Mouse (Mus musculus): ENCODE measurements at regions not wholly inside any gene's neighbourhood (a gene's known extent, or its start where the extent isn't known, plus 50 kb on each side); places are given as distances from the start of the nearest gene placed in this dataset.
"Not testable (repeated sequence)": the region's sequence is repeated elsewhere in the genome, so short reads cannot be mapped to it uniquely, and the experiment has no call there.

GRCm38 (mm10) chr2:166516261-166516660, 197.4 kb downstream of the Prex1 start:
- WGBS, result 88% methylated on average over 1 of the region's 1 CpGs
- no peak overlapping the region for H3K27ac ChIP-seq (ENCODE audit: insufficient read depth, low read depth, low read length)
- H3K4me1 ChIP-seq (ENCODE audit: control insufficient read depth, insufficient read depth, low read length), result peaks cover 16% of the 10 kb centered on the region
- no peak overlapping the region for H3K4me3 ChIP-seq (ENCODE audit: insufficient read depth, low read depth, low read length)
- TF ChIP-seq POLR2A (IDR thresholded peaks at IDR 0.05; ENCODE audit: insufficient read depth, low read depth, low read length) (no peak), CTCF (IDR thresholded peaks at IDR 0.05; ENCODE audit: insufficient read depth, low read depth, low read length) (no peak)

GRCm38 (mm10) chr2:166514664-166515063, 199.0 kb downstream of the Prex1 start:
- 76% methylated on average over 8 of the region's 8 CpGs for WGBS
- TF ChIP-seq POLR2A (IDR thresholded peaks at IDR 0.05; ENCODE audit: insufficient read depth, low read depth, low read length), result no peak
- no peak for TF ChIP-seq CTCF (IDR thresholded peaks at IDR 0.05; ENCODE audit: insufficient read depth, low read depth, low read length)
- H3K4me1 ChIP-seq (ENCODE audit: control insufficient read depth, insufficient read depth, low read length), result peaks cover 16% of the 10 kb centered on the region
- H3K27ac ChIP-seq (ENCODE audit: insufficient read depth, low read depth, low read length), result no peak overlapping the region
- no peak overlapping the region for H3K4me3 ChIP-seq (ENCODE audit: insufficient read depth, low read depth, low read length)

- H3K4me1 ChIP-seq (ENCODE audit: control insufficient read depth, insufficient read depth, low read length), result peaks cover 7% of the 10 kb centered on the region
- 86% methylated on average over 8 of the region's 8 CpGs for WGBS
- TF ChIP-seq CTCF (IDR thresholded peaks at IDR 0.05; ENCODE audit: insufficient read depth, low read depth, low read length) (no peak), POLR2A (IDR thresholded peaks at IDR 0.05; ENCODE audit: insufficient read depth, low read depth, low read length) (no peak)
- no peak overlapping the region for H3K4me3 ChIP-seq (ENCODE audit: insufficient read depth, low read depth, low read length)
- H3K27ac ChIP-seq (ENCODE audit: insufficient read depth, low read depth, low read length), result no peak overlapping the region
Observed at GRCm38 (mm10) chr2:166512488-166512887, 201.1 kb downstream of the Prex1 start.

GRCm38 (mm10) chr2:166511477-166511876, 202.2 kb downstream of the Prex1 start:
- not testable (repeated sequence) for H3K27ac ChIP-seq (ENCODE audit: insufficient read depth, low read depth, low read length); H3K4me1 ChIP-seq (ENCODE audit: control insufficient read depth, insufficient read depth, low read length); H3K4me3 ChIP-seq (ENCODE audit: insufficient read depth, low read depth, low read length)
- WGBS, result 92% methylated on average over 3 of the region's 3 CpGs

- H3K4me3 ChIP-seq (ENCODE audit: insufficient read depth, low read depth, low read length), result no peak overlapping the region
- H3K27ac ChIP-seq (ENCODE audit: insufficient read depth, low read depth, low read length), result no peak overlapping the region
- 0 out of 2 replicates have a peak, but pooled peaks cover 4% of the 10 kb centered on the region for H3K4me1 ChIP-seq (ENCODE audit: control insufficient read depth, insufficient read depth, low read length)
- no peak for TF ChIP-seq CTCF (IDR thresholded peaks at IDR 0.05; ENCODE audit: insufficient read depth, low read depth, low read length)
- WGBS, result 91% methylated on average over 4 of the region's 4 CpGs
Observed at GRCm38 (mm10) chr2:166510776-166511175, 202.9 kb downstream of the Prex1 start.

- Histone ChIP-seq H3K27ac (ENCODE audit: insufficient read depth, low read depth, low read length) (no peak overlapping the region), H3K4me3 (ENCODE audit: insufficient read depth, low read depth, low read length) (no peak overlapping the region), H3K4me1 (ENCODE audit: control insufficient read depth, insufficient read depth, low read length) (0 out of 2 replicates have a peak, but pooled peaks cover 3% of the 10 kb centered on the region)
- WGBS, result 86% methylated on average over 10 of the region's 10 CpGs
- TF ChIP-seq POLR2A (IDR thresholded peaks at IDR 0.05; ENCODE audit: insufficient read depth, low read depth, low read length) (no peak), CTCF (IDR thresholded peaks at IDR 0.05; ENCODE audit: insufficient read depth, low read depth, low read length) (no peak)
Observed at GRCm38 (mm10) chr2:166509591-166509990, 204.0 kb downstream of the Prex1 start.

- 79% methylated on average over 8 of the region's 8 CpGs for WGBS
- Histone ChIP-seq H3K4me1 (ENCODE audit: control insufficient read depth, insufficient read depth, low read length) (0 out of 2 replicates have a peak, but pooled peaks cover 2% of the 10 kb centered on the region), H3K4me3 (ENCODE audit: insufficient read depth, low read depth, low read length) (no peak overlapping the region), H3K27ac (ENCODE audit: insufficient read depth, low read depth, low read length) (no peak overlapping the region)
- TF ChIP-seq POLR2A (IDR thresholded peaks at IDR 0.05; ENCODE audit: insufficient read depth, low read depth, low read length) (no peak), CTCF (IDR thresholded peaks at IDR 0.05; ENCODE audit: insufficient read depth, low read depth, low read length) (no peak)
Observed at GRCm38 (mm10) chr2:166508656-166509420, 204.8 kb downstream of the Prex1 start.

GRCm38 (mm10) chr2:166505309-166505708, 208.3 kb downstream of the Prex1 start:
- WGBS, result 77% methylated on average over 9 of the region's 9 CpGs
- TF ChIP-seq CTCF (IDR thresholded peaks at IDR 0.05; ENCODE audit: insufficient read depth, low read depth, low read length) (no peak), POLR2A (IDR thresholded peaks at IDR 0.05; ENCODE audit: insufficient read depth, low read depth, low read length) (no peak)
- H3K4me3 ChIP-seq (ENCODE audit: insufficient read depth, low read depth, low read length), result no peak overlapping the region
- H3K27ac ChIP-seq (ENCODE audit: insufficient read depth, low read depth, low read length), result no peak overlapping the region
- H3K4me1 ChIP-seq (ENCODE audit: control insufficient read depth, insufficient read depth, low read length), result 0 out of 2 replicates have a peak, but pooled peaks cover 2% of the 10 kb centered on the region

- 0 out of 2 replicates have a peak, but pooled peaks cover 2% of the 10 kb centered on the region for H3K4me1 ChIP-seq (ENCODE audit: control insufficient read depth, insufficient read depth, low read length)
- TF ChIP-seq CTCF (IDR thresholded peaks at IDR 0.05; ENCODE audit: insufficient read depth, low read depth, low read length) (no peak), POLR2A (IDR thresholded peaks at IDR 0.05; ENCODE audit: insufficient read depth, low read depth, low read length) (no peak)
- H3K4me3 ChIP-seq (ENCODE audit: insufficient read depth, low read depth, low read length), result no peak overlapping the region
- 74% methylated on average over 6 of the region's 6 CpGs for WGBS
- H3K27ac ChIP-seq (ENCODE audit: insufficient read depth, low read depth, low read length), result no peak overlapping the region
Observed at GRCm38 (mm10) chr2:166503666-166504065, 210.0 kb downstream of the Prex1 start.
